18 mouse cellular contexts compared by ENCODE assay signal in genomic region chr17:72563423-72563822, GRCm38 (mm10). TPM values are rescaled to one million over a fixed set of nuclear protein-coding genes. Genes with fewer than 3 reads are reported as not detected.
"Had no signal": no experiment of that assay in that cellular context is flagged by ENCODE, and none has a peak within 500 bp of the region (broad histone marks: within the 10 kb centered on the region; RNA-seq: fewer than 3 reads in every experiment).

No protein-coding gene starts in this region.

- H3K27ac ChIP-seq: lung, embryonic 15.5 days; macrophage; midbrain, embryonic 13.5 days; midbrain, embryonic 15.5 days; neural tube, embryonic 12.5 days; stomach, embryonic 15.5 days; stomach, postnatal 0 days had no signal

- ATAC-seq: lung, postnatal 0 days; midbrain, embryonic 13.5 days; midbrain, embryonic 15.5 days had no signal

- H3K9me3 ChIP-seq: lung, embryonic 15.5 days; midbrain, embryonic 13.5 days; midbrain, embryonic 15.5 days; neural tube, embryonic 12.5 days; stomach, embryonic 15.5 days had no signal

- H3K36me3 ChIP-seq: lung, embryonic 15.5 days; midbrain, embryonic 13.5 days; midbrain, embryonic 15.5 days; neural tube, embryonic 12.5 days; stomach, embryonic 15.5 days had no signal

- H3K4me2 ChIP-seq: lung, embryonic 15.5 days; midbrain, embryonic 11.5 days; midbrain, embryonic 13.5 days; midbrain, embryonic 15.5 days; neural tube, embryonic 12.5 days; stomach, embryonic 15.5 days had no signal

- H3K4me3 ChIP-seq: lung, embryonic 15.5 days; megakaryocyte, embryonic 14.5 days; midbrain, embryonic 13.5 days; midbrain, embryonic 15.5 days; neural tube, embryonic 12.5 days; stomach, embryonic 15.5 days had no signal

- H3K4me1 ChIP-seq: lung, embryonic 15.5 days; megakaryocyte, embryonic 14.5 days; midbrain, embryonic 13.5 days; midbrain, embryonic 15.5 days; neural tube, embryonic 12.5 days; stomach, embryonic 15.5 days had no signal

- H3K9ac ChIP-seq: lung, embryonic 15.5 days; midbrain, embryonic 13.5 days; midbrain, embryonic 15.5 days; neural tube, embryonic 12.5 days; stomach, embryonic 15.5 days had no signal

- H3K27me3 ChIP-seq: lung, embryonic 15.5 days; megakaryocyte, embryonic 14.5 days; midbrain, embryonic 13.5 days; midbrain, embryonic 15.5 days; neural tube, embryonic 12.5 days; stomach, embryonic 15.5 days had no signal

- DNase-seq: lung, adult 2 months; lung, postnatal 14 days; lung, postnatal 36 days; right cerebral cortex, postnatal 14 days; thymus, adult 2 months; thymus, postnatal 25 days; thymus, postnatal 4 days had no signal

RNA-seq across cellular contexts. Expression of gene Alk, which starts 41.0 kb away (rescaled TPM):
- polyA plus RNA-seq: lung, adult 2 months; lung, postnatal 0 days; macrophage; spleen, adult 2 months had no signal
